Mouse (Mus musculus) spleen, adult 2 months (tissue): ENCODE measurements around the gene Adpgk.

Experiments
- CTCF ChIP-seq: fragments of 200-500 bp; IDR thresholded peaks from 2 replicates; pipeline ENCODE4 v1.5.1; 2011; ENCODE audit warnings: mild to moderate bottlenecking, inconsistent platforms; ENCODE audit not compliant: insufficient read depth, insufficient read length, insufficient replicate concordance; ENCODE audit errors: extremely low read depth
- POLR2A ChIP-seq: fragments of 200-500 bp; IDR thresholded peaks from 2 replicates; pipeline ENCODE4 v1.6.1; 2011; ENCODE audit warnings: low read depth, low read length, inconsistent platforms

DNA sequence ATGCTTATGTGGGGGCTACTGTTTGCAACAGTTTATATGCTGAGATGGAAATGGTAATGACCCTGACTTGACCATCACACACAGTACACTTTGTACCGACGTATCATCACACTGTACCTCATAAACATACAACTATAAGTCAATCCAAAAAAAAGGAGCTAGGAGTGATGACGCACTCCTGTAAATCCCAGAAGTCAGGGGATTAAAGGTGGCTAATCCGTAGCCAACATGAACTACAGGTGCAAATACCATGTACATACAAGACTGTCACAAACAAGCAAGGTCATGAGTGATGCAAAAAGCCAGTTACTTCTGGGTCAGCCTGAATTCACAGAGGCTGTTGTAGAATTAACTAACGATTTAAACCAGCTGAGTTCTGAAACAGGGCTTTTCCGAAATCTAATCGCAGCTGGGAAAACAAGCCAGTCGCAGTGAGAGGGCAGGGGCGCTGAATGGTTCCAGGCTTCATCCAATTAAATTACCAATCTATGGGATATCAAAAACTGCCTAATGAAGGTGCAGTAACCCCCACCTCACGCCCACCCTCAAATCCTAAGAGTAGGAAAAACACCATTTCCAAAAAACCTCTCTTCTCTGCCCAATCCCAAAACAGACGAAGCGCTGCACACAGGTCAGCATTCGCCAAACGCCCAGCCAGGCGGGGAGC is 61.4 kb downstream of the Adpgk start:
- TF ChIP-seq POLR2A: no peak
- TF ChIP-seq CTCF: no peak
